Mouse (Mus musculus): ENCODE data around the gene Stat6.
"Not testable (repeated sequence)": the region's sequence is repeated elsewhere in the genome, so short reads cannot be mapped to it uniquely, and the experiment has no call there.

Gene Stat6

DNA sequence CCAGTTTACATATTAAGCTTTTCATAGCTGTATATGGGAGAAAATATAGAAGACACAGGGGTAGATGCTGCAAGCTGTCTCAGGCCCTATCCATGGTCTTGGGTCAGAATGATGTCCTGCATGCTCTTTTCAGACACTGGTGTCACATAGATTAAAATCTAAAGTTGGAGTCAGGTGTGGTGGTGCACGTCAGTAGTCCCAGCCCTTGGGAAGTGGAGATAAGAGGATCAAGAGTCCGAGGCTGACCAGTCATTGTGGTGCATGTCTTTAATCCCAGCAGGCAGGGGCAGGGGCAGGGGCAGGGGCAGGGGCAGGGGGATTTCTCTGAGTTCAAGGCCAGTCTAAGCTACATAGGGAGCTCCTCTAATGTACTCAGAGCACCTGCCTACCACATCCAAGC lies 3.0 kb downstream of the Stat6 start:
- DNase-seq (ENCODE audit: low spot score in 2 of 2) = no peak

- DNase-seq (ENCODE audit: low spot score in 2 of 2) = no peak
Measured at GRCm38 (mm10) chr10:127652906-127653638, 10.3 kb downstream of the Stat6 start.

DNA sequence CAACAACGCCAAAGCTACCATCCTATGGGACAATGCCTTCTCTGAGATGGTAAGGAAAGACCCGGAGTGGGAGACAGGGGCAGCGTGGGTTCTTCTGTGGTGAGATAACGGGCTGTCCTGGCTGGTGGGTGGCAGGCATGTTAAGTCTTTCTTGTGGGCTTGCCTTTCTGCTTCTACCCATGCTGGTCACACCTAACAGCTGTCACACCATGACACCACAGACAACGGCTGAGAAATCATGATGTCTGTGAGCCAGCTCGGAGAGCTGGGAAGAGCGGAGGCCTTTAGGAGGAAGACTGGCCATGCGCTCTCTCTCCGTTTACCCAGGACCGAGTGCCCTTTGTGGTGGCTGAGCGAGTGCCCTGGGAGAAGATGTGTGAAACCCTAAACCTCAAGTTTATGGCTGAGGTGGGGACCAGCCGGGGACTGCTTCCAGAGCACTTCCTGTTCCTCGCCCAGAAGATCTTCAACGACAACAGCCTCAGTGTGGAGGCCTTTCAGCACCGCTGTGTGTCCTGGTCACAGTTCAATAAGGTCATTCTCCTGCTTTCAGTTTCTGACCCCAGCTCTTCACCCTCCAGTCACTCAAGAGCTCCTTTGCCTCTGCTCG lies 12.3 kb downstream of the Stat6 start:
- DNase-seq (ENCODE audit: low spot score in 2 of 2) = no peak

DNA sequence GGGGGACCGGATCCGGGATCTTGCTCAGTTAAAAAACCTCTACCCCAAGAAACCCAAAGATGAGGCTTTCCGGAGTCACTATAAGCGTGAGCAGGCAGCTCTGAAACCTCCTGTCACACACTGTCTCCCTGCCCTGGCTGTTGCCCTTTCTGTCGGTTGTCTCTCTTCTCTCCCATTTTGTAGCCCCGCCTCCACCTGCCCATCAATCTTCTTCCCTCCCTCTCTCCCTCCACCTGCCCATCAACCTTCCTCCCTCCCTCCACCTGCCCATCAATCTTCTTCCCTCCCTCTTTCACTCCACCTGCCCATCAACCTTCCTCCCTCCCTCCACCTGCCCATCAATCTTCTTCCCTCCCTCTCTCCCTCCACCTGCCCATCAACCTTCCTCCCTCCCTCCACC lies 14.8 kb downstream of the Stat6 start:
- DNase-seq (ENCODE audit: low spot score in 2 of 2) = not testable (repeated sequence)

- DNase-seq (ENCODE audit: low spot score in 2 of 2) = no peak
Measured at GRCm38 (mm10) chr10:127658076-127658475, 15.3 kb downstream of the Stat6 start.

DNA sequence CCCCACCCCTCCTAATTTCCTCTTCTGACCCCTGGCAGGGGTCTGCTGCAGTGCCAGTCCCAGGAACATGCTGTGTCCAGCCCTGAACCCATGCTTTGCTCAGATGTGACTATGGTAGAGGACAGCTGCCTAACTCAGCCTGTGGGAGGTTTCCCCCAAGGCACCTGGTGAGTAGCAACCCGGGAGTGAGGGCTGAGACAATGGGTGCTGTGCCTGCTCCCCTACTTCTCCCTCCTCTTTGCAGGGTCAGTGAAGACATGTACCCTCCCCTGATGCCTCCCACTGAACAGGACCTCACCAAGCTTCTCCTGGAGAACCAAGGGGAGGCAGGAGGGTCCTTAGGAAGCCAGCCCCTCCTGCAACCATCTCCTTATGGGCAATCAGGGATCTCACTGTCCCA lies 16.8 kb downstream of the Stat6 start:
- DNase-seq (ENCODE audit: low spot score in 2 of 2) = no peak

DNA sequence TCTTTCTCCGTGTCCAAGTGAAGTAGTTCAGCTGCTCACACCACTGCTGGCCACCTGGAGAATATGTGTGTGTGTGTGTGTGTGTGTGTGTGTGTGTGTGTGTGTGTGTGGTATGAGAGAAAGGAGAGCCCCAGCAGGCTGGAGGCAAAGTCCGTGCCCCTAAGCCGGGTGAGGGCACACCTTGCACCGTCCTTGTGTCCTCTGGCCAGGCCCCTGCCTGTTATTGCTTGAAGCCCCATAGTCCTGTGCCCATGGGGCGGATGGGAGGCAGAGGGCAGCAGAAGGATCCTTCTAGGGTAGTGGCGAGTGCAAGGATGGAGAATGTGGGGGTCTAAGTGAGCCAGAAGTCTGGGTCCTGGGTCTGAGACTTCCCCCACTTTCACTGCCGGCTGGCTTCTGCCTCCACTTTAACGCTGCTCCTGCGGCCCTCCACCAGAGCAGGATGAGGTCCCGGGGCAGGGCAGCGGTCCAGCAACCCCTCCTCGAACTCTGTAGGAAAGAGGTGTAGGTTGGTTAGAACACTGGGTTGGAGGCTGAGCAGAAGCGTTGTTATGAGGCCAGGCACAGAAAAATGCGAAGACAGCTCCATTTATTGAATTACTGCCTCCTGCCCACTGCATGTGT lies 18.6 kb downstream of the Stat6 start:
- DNase-seq (ENCODE audit: low spot score in 2 of 2) = no peak

DNA sequence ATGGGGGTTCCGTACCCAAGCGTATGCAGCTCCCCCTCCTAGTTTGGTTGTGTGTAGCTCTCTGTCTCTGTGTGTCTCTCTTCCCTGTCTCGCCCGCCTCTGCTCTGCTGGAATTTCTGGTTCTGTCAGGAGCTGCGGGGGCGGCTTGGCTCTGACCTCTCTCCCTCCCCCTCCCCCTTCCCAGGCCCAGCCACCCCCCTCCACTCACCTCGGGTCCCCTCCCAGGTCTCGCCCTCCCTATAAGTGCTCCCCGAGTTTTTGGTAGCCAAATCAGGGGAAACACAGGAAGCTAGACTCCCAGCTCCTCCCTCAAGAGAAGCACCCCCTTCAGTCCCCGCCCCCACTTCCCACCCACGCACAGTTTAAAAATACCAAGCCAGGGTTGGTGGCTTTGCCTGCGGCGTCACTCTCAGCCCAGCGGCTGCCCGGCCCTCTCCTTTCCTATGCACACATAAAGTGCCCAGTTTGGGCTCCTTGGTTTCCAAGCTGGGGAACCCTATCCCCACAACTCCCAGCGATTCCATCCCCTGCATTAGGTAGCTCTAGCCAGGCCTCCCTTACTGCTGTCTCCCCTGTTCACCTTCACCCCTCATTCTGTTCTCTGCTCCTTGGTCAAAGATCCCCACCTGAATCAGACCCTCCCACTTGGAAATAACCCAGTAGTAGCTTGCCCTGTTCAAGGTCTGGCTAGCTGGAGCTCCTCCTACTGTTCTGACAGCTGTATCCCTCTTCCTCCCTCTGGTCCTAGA lies 19.3 kb downstream of the Stat6 start:
- DNase-seq (ENCODE audit: low spot score in 2 of 2) = peak; percentile 54 to 70

DNA sequence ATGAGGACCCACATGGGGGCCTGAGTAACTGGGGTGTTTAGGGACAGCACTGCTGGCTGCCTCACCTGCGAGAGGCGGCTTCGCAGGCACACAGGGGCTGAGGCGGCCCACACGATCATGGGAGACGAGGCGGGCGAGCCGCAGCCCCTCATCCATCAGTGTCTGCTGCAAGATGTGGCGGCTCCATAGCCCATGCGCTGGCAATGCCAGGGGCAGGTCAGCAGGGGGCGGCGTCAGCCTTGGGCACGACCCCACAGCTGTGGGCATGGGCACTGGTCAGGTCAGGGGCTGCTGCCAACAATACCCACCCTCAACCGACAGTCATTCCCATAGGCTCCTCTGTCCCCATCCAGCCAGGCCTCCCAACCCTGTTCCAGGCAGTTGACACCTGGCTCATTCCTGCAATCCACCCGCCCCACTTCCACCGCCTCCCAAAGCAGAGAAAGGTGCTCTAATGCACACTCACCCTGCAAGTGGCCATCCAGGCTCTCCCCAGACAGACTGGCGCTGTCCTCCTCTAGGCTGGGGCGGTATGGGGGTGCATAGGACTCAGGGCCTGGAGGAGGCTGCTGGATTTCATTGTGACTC lies 20.0 kb downstream of the Stat6 start:
- peak; percentile 51 to 54 for DNase-seq (ENCODE audit: low spot score in 2 of 2)

DNA sequence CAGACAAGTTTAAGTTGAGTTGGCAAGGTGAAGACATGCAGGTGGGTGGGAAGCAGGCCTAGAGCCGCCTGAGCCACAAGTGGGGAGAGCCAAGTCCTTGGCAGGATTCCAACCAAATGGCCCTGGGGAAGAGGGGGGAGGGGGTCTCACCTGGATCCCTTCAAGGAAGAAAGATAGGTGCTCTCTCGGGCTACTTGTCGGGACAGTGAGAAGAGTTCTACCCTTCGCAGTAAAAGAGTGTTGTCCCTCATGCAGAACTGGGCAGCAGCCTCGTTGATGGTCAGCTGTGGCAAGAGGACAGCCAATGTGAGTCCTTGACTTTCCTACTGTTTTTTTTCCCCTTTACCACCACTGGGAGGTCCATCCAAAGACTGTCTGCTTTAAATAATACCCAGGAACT lies 20.8 kb downstream of the Stat6 start:
- DNase-seq (ENCODE audit: low spot score in 2 of 2) = no peak

GRCm38 (mm10) chr10:127664166-127664565 lies 21.4 kb downstream of the Stat6 start:
- no peak for DNase-seq (ENCODE audit: low spot score in 2 of 2)

- no peak for DNase-seq (ENCODE audit: low spot score in 2 of 2)
Measured at GRCm38 (mm10) chr10:127664891-127665290, 22.1 kb downstream of the Stat6 start.

- DNase-seq (ENCODE audit: low spot score in 2 of 2) = no peak
Measured at GRCm38 (mm10) chr10:127665366-127666181, 22.8 kb downstream of the Stat6 start.

DNA sequence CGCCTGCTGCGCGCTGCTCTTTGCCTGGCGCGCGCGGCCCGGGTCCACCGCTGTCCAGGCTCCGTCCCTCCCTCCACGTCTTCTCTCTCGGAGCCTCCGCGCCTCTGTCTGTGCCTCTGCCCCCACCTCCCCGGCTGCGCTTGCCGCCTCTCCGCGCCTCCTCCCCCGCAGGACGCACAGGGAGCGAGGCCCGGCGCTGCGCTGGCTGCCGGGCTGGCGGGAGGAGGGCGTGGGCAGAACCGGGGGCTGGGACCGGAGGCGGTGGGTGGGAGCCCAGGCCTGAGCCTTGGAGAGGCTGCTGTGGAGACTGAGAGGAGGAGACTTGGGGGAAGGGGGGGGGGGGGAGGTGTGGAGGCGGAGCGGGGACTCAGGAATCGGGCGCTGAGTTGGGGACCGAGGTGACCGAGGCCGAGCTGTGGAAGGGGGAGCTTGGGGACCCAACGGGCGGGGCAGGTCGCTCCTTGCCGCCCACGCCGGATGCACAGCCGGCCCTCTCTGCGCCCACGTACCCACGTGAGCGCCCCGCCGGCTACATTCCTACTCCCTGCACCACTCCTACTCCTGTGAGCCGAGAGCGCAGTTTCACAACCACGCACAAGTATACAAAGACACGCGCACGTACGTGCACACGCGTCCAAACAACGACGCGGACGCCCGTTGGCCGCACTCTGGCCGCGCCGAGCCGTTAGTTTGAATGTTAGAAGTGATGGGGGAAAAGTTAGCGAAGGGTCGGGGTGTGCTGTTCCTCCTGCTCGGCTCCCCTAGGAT lies 23.9 kb downstream of the Stat6 start, which contains the start of gene Nemp1:
TSS of gene Nemp1 (plus strand) at position 401 of the 768 bp plus-strand sequence.
- peak; percentile 59 to 62 for DNase-seq (ENCODE audit: low spot score in 2 of 2)

DNA sequence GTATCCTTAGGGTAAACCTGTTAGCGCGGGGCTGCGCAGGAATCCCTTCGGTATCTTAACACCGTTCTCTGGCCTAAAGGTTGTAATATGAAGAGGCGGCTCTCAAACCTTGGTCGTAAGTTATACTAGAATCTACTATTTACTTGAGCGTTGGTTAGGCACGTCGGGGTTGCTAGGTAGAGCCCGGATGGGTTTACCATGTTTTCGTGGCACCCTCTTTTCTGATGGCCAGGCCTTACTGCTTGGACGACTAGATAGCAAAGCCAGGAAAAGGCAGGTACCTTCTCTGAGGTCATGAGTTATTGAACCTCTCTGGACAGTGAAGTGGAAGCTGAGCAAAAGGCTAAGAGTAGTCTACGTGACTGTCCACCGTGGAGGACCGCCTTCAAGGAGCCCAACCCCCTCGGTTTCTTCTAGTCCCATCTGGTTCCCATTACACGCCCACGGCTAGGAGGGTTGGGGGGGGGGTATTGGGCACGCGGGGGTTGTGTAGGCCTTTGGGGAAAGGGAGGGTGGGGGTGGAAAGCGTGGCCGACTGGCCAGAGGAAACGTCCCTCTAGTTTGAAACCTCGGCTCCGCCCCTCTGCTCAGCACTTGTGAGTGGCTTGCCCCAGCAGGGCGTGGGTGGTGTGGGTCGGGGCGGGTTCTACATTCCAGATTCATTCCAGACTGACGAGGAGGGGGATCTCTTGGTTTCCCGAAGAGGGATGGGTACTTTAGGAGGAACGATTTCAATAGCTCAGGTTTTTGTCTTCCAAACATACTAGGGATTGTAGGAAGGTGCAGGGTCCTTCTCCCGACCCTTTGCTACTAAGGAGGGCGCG lies 24.7 kb downstream of the Stat6 start:
- DNase-seq (ENCODE audit: low spot score in 2 of 2) = peak; percentile 26 to 46

DNA sequence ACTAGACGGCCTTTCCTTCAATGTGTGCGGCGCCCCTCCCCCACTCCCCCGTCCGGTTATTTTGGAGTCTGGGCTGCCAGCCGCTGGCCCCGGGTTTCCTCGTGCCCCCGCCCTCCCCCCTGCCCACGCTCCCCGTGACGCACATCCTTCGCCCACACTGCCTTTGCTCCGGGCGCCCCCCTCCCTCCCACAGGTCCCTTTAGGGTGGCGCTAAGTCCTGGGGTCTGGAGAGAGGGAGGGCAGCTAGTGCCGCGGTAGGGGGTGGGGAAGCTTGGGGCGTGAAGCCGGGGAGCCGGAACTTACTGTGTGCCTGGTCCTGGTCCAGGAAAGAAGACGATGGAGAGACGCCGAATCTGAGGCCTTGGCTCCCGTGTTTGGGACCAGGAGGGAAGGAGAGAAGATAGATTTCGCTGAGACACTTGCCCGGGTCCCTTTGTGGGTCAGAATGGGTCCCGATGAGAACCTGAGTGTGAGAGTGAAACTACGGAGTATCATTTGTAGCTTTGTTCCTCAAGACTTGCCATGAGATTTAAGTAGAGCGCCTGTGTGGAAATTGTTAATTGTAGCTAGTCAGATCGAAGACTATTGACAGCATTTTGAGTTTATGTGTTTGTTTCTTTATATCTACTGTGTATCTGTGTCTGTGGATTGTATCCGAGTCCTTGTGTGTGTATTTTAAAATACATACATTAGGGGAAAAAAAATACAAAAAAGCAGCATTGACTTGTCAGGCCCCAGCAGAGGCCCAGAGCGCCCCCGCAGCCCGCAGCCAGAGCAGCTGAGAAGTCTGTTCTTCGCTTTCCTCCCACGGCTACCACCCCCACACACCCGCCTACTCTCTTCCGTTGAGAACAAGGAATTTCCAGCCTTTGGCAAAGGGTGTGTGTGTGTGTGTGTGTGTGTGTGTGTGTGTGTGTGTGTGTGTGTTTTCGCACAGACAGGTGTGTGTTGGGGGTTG lies 25.6 kb downstream of the Stat6 start, which contains the start of gene Nab2:
TSS of gene Nab2 (minus strand) at position 476 of the 958 bp plus-strand sequence.
- DNase-seq (ENCODE audit: low spot score in 2 of 2) = peak; percentile 73 to 79

- DNase-seq (ENCODE audit: low spot score in 2 of 2) = no peak
Measured at GRCm38 (mm10) chr10:127669170-127669569, 26.4 kb downstream of the Stat6 start.

GRCm38 (mm10) chr10:127670185-127670584 lies 27.4 kb downstream of the Stat6 start:
- no peak for DNase-seq (ENCODE audit: low spot score in 2 of 2)
